Mouse (Mus musculus): Measurements from ENCODE around the gene Trim45.

Gene Trim45

DNA sequence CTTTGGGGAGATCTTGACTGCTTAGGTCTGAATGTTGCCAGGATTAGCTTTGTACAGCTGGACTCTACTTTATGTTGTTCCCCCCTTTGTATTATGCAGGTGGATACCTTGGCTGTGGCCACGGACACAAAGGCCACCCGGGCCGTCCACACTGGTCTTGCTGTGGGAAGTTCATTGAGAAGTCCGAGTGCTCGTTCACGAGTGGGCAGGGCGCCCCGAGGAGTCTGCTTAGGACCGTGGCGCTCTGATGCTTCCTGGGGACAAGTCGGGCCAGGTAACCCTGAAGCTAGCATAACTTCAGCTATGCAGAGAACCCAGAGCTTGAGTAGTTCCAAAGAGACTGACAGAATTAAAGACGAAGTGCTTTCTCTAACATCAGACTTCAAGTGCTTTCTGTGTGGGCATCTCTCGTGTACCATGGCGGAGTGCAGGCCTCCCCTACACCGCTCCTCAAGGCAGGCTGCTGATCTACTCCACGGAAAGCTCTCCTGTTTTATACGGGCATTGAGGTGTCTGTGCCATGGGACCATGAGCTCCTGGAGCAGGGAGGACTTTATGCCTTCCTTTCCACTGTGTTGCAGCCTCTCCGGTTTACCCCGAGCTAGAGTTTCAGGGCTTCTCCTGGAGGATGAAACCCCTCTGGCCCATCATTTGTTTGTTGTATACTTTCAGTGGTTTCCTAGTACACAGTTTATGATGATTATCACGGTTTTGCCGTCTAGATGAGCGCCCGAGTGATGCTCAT is 9.5 kb downstream of the Trim45 start:
- no peak for DNase-seq (ENCODE audit: low spot score in 2 of 2)

DNA sequence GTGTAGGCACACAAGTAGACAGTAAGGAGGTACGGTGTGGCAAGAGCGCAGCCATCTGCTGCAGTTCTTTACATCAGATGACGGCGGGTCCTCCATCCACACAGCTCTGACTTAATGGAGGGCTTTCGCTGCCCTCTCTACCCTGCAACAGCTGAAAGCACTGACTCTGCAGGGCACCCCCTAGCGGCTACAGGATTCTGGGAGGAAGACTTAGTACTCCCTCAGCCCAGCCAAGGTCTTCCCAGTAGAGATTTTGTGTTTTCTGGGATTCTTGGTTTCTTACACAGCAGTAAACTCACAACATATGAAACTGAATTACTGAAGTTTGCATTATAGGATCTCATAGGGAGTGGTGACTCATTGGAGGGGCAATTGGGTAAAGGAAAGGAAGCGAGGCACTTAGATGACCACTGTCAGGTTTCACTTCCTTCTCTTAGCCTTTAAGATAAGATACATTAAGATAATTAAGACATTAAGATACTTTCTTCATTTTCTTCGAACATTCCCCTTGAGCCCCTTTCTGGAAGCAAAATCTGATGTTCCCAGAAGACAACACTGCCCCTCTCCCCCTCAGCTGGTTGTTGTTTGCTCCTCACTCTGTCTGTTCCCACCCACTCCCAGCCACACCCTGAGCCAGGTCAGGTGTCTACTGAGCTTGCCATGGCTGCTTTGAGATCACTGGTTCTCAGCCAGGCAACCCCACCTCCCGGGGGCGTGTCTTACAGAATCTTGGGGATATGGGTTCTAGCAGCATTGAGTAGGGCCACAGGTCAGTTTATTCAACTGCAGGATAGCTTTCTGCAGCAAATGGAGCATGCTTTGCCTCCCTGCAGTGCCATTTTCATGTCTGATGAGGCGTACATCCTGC is 10.3 kb downstream of the Trim45 start:
- DNase-seq (ENCODE audit: low spot score in 2 of 2): peak in 1 of 2 experiments; percentile 50

DNA sequence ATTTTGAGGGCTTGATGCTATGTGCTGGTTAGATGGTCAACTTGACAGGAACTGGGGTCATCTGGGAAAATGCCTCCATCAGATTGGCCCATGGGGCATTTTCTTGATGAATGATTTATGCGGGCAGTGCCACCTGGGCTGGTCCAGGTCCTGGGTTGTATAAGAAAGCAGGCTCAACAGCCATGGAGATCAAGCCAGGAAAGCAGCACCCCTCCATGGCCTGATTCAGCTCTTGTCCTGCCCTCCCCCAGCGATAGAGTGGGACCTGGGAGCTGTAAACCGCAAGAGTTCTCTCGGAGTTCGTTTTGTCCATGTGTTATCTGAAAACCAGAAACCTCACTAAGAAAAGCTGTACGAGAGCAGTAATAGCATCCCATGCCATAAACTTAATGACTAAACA is 13.5 kb downstream of the Trim45 start:
- no peak for DNase-seq (ENCODE audit: low spot score in 2 of 2)

DNA sequence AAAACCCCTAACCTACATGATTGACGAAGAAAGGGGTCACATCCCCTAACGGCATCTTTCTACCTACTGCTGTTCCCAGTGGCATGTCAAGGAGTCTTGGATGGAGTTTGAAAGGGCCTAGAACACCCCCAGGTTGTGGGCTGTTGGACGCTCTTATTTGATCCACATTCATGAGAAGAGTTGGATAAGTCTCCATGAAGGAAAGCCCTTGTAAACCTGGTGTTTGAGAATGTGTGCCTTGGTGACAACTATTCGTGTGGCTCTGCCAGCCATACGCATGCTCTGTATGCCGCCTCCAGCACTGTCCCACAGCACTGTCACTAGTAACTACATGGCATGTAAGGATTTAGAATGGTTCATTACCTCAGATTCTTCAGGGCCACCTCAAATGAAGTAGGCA is 14.2 kb downstream of the Trim45 start:
- no peak for DNase-seq (ENCODE audit: low spot score in 2 of 2)

DNA sequence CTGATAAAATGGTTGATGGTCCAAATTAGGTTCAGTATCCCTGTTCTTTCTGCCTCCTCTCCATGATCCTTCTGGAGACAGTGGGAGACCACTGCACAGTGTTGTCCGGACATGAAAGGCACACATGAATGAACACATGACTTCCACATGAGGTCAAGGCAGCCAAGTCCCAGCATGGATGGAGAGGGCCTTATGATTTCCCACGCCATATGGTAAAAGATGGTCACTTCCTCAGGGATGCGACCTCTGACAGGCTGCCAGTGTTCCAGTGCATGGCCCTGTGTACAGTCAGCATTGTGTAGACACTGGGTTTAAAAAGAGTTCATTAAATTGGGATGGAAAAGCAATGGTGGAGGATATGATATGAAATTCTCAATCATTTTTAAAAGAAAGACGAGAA is 16.2 kb downstream of the Trim45 start:
- no peak for DNase-seq (ENCODE audit: low spot score in 2 of 2)

DNA sequence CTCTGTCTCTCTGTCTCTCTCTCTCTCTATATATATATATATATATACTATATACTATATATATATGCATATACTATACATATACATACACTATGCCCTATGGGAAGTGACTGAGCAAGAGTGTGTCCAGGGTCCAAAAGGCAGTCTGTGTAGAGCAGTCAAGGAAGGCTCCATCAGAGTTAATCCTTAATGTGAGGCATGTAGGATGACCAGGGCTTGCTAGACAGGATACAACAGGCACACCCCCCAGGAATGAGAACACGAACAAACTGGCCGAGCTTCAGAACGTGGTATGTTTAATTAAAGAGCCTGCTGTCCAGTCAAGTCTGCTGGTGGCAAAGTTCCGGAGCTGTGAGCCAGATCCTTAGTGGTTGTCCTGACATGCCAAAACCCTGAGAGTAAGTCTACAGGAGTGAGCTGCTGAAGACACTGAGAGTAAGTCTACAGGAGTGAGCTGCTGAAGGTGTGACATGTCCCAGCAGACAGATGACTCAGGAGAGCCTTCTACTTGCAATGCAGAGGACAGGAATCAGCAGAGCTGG is 18.6 kb downstream of the Trim45 start:
- no peak for DNase-seq (ENCODE audit: low spot score in 2 of 2)

DNA sequence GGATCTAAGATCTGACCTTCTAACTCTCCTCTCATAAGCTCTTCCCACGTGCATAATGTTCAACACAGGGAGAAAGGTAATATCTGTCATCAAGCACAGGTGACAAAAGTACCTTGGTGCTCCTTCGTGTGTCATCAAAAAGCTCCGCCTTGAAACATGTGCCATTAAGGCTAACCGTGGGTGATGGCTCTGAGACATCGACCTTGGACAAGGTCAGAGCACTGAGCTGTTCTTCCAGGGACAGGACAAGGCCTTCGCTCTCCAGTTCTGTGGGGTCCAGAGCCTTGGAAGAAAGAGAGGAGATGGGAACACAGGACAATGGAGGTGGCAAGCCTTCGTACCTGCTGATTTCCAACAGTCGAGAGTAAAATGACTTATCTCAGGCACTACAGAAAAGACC is 25.3 kb downstream of the Trim45 start:
- DNase-seq (ENCODE audit: low spot score in 2 of 2): no peak

DNA sequence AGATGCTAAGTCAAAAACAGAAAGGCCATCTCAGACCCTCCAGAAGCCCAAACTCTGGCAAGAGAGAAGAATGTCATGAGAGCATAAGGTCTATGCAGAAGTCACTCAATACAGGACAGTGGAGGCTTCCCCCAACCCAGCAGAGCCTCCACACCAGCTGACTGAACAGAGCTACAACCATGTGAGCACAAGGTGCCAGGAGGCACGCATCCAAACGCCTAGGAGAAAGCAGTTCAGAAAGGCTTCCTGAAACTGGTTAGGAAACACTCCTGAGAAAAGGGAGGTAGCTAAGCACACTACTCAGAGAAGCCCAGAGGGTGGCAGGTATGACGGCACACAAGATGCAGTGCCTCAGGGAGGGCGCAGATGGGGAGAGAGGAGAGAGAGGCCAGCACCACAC is 29.5 kb downstream of the Trim45 start:
- DNase-seq (ENCODE audit: low spot score in 2 of 2): no peak

DNA sequence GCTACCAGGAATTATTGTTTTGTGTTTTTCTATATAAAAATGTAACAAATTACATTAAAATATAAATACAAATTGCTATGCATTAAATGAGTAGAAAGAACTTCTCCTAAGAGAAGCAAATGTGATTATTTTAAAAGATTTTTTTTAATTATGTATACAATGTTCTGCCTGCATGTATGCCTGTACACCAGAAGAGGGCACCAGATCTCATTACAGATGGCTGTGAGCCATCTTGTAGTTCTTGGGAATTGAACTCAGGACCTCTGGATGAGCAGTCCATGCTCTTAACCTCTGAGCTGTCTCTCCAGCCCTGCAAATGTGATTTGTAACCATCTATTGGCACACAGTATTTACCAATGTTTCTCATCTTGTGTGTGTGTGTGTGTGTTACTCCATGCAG is 32.6 kb downstream of the Trim45 start:
- no peak for DNase-seq (ENCODE audit: low spot score in 2 of 2)

DNA sequence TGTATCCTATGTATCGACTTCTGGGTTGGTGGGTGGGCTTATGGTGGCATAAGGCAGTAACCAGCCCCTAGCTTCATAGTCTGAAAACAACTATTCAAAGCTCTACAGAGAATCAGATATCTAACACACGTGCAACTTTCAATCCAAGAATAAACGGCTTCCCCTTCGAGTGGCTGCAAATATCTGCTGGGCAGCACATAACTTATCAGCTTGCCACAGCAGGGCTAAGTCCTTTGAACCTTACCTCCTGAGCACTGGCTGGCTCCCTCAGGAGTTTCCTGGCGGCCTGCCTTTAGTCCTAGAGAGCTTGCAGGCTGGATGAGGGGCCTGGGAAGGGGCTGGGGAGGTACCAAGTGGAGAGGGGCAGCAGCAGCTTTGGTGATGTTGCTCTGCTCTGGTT is 39.0 kb downstream of the Trim45 start:
- no peak for DNase-seq (ENCODE audit: low spot score in 2 of 2)

DNA sequence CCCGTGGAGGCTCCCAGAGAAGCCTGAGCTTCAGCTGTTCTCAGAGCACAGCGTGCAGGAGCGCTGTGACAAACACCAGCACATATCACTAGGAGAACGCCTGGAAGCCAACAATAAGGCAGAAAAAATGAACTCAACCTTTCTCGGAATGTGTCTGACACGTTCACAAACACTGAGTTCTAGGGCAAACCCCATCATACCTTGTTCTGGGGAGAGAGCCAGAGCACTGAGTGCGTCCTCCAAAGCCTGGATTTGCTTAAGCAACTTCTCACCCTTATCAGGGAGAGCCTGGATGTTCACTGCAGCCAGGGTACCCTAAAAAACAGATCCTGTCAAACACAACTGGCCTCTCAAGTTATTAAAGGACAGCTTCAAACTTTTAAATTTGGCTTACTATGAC is 39.5 kb downstream of the Trim45 start:
- no peak for DNase-seq (ENCODE audit: low spot score in 2 of 2)

DNA sequence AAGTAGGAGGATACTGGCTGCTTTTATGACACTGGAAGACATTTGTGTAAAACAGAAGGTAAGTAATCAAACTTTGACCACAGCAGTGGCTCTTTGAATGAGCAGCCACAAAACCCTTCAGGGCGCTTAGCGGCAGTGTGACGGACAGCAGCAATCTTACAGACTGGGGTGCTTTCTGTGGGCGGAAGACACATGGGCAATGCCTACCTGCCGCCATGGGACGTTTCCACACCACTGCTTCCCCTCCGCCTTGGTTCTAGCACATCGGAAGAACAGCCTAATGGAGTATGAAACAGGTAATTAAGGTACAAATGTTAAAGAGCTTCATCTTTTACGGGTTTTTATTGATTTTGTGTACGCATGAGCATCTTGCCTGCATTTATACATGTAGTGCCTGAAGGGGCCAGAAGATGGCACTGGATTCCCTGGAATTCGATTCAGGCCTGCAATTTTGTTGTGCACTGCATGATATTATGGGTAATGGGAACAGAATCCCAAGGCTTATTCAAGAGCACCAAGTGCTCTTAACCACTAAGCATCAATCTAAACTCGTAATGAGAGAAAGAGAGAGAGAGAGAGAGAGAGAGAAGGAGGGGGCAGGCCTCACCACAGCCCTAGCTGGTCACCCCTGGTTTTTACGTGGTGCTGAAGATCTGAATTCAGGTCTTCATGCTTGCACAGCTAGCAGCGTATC is 42.0 kb downstream of the Trim45 start:
- DNase-seq (ENCODE audit: low spot score in 2 of 2): peak in 1 of 2 experiments; percentile 49

DNA sequence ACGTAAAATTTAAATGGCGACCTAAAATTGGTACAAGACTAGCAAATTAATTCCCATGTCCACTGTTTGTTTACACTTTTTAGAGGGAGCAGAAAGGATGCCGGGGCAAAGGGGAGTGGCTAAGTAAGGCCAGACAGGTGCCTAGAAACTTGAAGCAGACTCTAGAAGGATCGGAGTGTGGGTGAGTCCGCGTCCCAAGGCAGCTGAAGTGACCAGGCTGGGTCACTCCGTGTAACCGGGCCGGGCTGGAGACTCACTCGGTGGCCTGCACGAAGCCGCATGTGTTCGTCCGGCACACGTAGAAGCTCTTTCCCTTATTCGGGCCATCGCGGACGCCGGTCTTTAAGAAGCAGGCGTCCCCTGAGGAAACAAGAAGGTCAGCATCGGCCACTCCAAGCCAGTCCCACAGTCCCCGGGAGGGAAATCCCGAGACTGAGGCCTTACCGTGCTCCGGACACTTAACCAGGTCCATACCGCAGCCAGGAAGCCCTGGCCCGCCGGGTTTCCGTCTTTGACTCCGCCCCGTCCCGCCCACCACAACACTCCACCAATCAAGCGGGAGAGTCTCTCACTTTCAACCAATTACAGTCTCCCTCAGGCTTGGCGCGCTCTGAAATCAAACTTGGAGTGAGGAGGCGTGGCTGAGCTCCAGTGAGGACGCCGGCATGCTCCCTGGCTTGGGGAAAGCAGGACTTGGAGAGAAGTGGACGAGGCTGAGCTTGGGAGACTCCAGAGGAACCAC is 47.3 kb downstream of the Trim45 start, which contains the start of gene Ttf2:
Gene Ttf2, minus strand, starts transcription at position 488 of the 742 bp plus-strand sequence.
- DNase-seq (ENCODE audit: low spot score in 2 of 2): peak; percentile 94 to 96

DNA sequence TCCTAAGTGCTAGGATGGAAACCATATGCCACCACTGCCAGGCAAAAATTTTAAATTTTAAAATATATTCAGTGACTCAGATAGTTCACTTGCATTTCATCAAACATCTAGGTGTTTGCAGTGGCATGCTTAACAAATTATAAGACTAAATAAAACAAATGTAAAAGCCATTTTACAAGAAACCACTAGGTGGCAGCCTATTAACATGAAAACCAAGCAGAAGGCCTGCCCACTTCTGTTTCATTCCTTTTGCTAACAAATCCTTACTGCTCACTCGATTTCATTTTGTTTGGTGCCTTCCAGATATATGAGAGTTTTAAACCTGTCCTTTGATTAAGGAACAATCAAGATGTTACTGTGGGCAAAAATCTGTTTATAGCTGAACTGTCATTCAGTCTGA is 51.9 kb downstream of the Trim45 start:
- no peak for DNase-seq (ENCODE audit: low spot score in 2 of 2)

DNA sequence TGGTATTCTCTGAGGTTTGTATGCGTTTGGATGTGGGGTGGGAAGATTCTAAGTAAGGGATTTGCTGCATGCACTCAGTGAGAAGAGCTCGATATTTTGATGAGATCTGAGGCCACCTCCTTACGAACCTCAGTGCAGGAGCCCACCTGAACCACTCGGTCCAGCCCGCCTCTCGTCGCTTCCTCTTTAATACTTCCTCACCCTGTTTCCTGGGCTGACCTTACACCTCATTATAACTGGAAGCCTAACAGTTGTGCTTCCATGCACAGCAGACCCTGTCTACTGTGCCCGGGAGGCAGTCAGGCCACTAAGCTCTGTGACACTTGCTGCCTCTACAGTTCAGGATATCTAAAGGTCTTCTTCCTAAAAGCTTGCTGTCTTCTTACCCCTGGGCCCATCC is 57.3 kb downstream of the Trim45 start:
- DNase-seq (ENCODE audit: low spot score in 2 of 2): no peak

Measured in spleen, postnatal 10 days (tissue).